Mouse (Mus musculus): Measurements from ENCODE around the gene Tuba1b. TPM values are rescaled to one million over a fixed set of nuclear protein-coding genes. Genes with fewer than 3 reads are reported as not detected.
A peak's percentile ranks its signal among the peaks of the same experiment; 100 is the strongest.

Gene Tuba1b
- polyA plus RNA-seq, 1 experiment from 2014 or later, result 1,854 TPM

- 76% methylated on average over 3 of the region's 3 CpGs for WGBS
- Histone ChIP-seq H3K4me3 (ENCODE audit: low read depth, low read length) (no peak overlapping the region), H3K27ac (ENCODE audit: low read depth, low read length) (no peak overlapping the region), H3K9me3 (ENCODE audit: control insufficient read depth, low read length) (no peaks in the 10 kb centered on the region), H3K27me3 (replicated peaks; ENCODE audit: control insufficient read depth, insufficient read depth, low read length) (no peaks in the 10 kb centered on the region), H3K9ac (ENCODE audit: low read depth, low read length) (no peak overlapping the region), H3K36me3 (ENCODE audit: control insufficient read depth, insufficient read depth, low read length) (no peaks in the 10 kb centered on the region), H3K4me2 (no peak overlapping the region), H3K4me1 (replicated peaks; ENCODE audit: control insufficient read depth, insufficient read depth, low read length) (peaks cover 5% of the 10 kb centered on the region; the same call in 1 of the 2 replicates)
- DNase-seq (ENCODE audit: low spot score) (no peak), ATAC-seq (replicated peaks; ENCODE audit: low FRiP score) (no peak)
These were observed 15.2 kb upstream of the Tuba1b start for GRCm38 (mm10) chr15:98949607-98949892.

GRCm38 (mm10) chr15:98948857-98949606 is 14.7 kb upstream of the Tuba1b start:
- Histone ChIP-seq H3K4me3 (ENCODE audit: low read depth, low read length) (no peak overlapping the region), H3K27me3 (replicated peaks; ENCODE audit: control insufficient read depth, insufficient read depth, low read length) (no peaks in the 10 kb centered on the region), H3K9ac (ENCODE audit: low read depth, low read length) (no peak overlapping the region), H3K27ac (ENCODE audit: low read depth, low read length) (no peak overlapping the region), H3K36me3 (ENCODE audit: control insufficient read depth, insufficient read depth, low read length) (no peaks in the 10 kb centered on the region), H3K4me2 (no peak overlapping the region), H3K4me1 (replicated peaks; ENCODE audit: control insufficient read depth, insufficient read depth, low read length) (peaks cover 5% of the 10 kb centered on the region; the same call in 1 of the 2 replicates), H3K9me3 (ENCODE audit: control insufficient read depth, low read length) (no peaks in the 10 kb centered on the region)
- 77% methylated on average over 6 of the region's 6 CpGs for WGBS
- DNase-seq (ENCODE audit: low spot score) (no peak), ATAC-seq (replicated peaks; ENCODE audit: low FRiP score) (no peak)

GRCm38 (mm10) chr15:98948382-98948781 is 14.0 kb upstream of the Tuba1b start:
- no peak overlapping the region for H3K9ac ChIP-seq (ENCODE audit: low read depth, low read length)
- no peak overlapping the region for H3K4me2 ChIP-seq
- H3K27me3 ChIP-seq (replicated peaks; ENCODE audit: control insufficient read depth, insufficient read depth, low read length), result no peaks in the 10 kb centered on the region
- no peak overlapping the region for H3K27ac ChIP-seq (ENCODE audit: low read depth, low read length)
- no peak overlapping the region for H3K4me3 ChIP-seq (ENCODE audit: low read depth, low read length)
- H3K4me1 ChIP-seq (replicated peaks; ENCODE audit: control insufficient read depth, insufficient read depth, low read length), result peaks cover 5% of the 10 kb centered on the region; the same call in 1 of the 2 replicates
- DNase-seq (ENCODE audit: low spot score) (no peak), ATAC-seq (replicated peaks; ENCODE audit: low FRiP score) (no peak)
- H3K9me3 ChIP-seq (ENCODE audit: control insufficient read depth, low read length), result no peaks in the 10 kb centered on the region
- H3K36me3 ChIP-seq (ENCODE audit: control insufficient read depth, insufficient read depth, low read length), result no peaks in the 10 kb centered on the region

- DNase-seq (ENCODE audit: low spot score), result no peak
- Histone ChIP-seq H3K4me3 (ENCODE audit: low read depth, low read length) (no peak overlapping the region), H3K36me3 (ENCODE audit: control insufficient read depth, insufficient read depth, low read length) (no peaks in the 10 kb centered on the region), H3K27ac (ENCODE audit: low read depth, low read length) (no peak overlapping the region), H3K9ac (ENCODE audit: low read depth, low read length) (no peak overlapping the region), H3K9me3 (ENCODE audit: control insufficient read depth, low read length) (no peaks in the 10 kb centered on the region), H3K4me2 (no peak overlapping the region), H3K4me1 (replicated peaks; ENCODE audit: control insufficient read depth, insufficient read depth, low read length) (peaks cover 5% of the 10 kb centered on the region; the same call in 1 of the 2 replicates), H3K27me3 (replicated peaks; ENCODE audit: control insufficient read depth, insufficient read depth, low read length) (no peaks in the 10 kb centered on the region)
- 62% methylated on average over 3 of the region's 3 CpGs for WGBS
- no peak for ATAC-seq (replicated peaks; ENCODE audit: low FRiP score)
These were observed 13.5 kb upstream of the Tuba1b start for GRCm38 (mm10) chr15:98947884-98948283.

GRCm38 (mm10) chr15:98943133-98943532 is 8.8 kb upstream of the Tuba1b start:
- no peak overlapping the region for H3K4me2 ChIP-seq
- ATAC-seq (replicated peaks; ENCODE audit: low FRiP score) (no peak), DNase-seq (ENCODE audit: low spot score) (no peak)
- no peaks in the 10 kb centered on the region for H3K36me3 ChIP-seq (ENCODE audit: control insufficient read depth, insufficient read depth, low read length)
- H3K27me3 ChIP-seq (replicated peaks; ENCODE audit: control insufficient read depth, insufficient read depth, low read length), result no peaks in the 10 kb centered on the region
- H3K4me1 ChIP-seq (replicated peaks; ENCODE audit: control insufficient read depth, insufficient read depth, low read length), result no peaks in the 10 kb centered on the region
- WGBS, result 72% methylated on average over 4 of the region's 4 CpGs
- H3K27ac ChIP-seq (ENCODE audit: low read depth, low read length), result no peak overlapping the region
- no peak overlapping the region for H3K9ac ChIP-seq (ENCODE audit: low read depth, low read length)
- H3K4me3 ChIP-seq (ENCODE audit: low read depth, low read length), result no peak overlapping the region
- H3K9me3 ChIP-seq (ENCODE audit: control insufficient read depth, low read length), result no peaks in the 10 kb centered on the region

- no peaks in the 10 kb centered on the region for H3K9me3 ChIP-seq (ENCODE audit: control insufficient read depth, low read length)
- no peaks in the 10 kb centered on the region for H3K4me1 ChIP-seq (replicated peaks; ENCODE audit: control insufficient read depth, insufficient read depth, low read length)
- no peak for ATAC-seq (replicated peaks; ENCODE audit: low FRiP score)
- no peaks in the 10 kb centered on the region for H3K27me3 ChIP-seq (replicated peaks; ENCODE audit: control insufficient read depth, insufficient read depth, low read length)
- no peak overlapping the region for H3K9ac ChIP-seq (ENCODE audit: low read depth, low read length)
- no peak overlapping the region for H3K4me2 ChIP-seq
- H3K36me3 ChIP-seq (ENCODE audit: control insufficient read depth, insufficient read depth, low read length), result no peaks in the 10 kb centered on the region
- no peak overlapping the region for H3K27ac ChIP-seq (ENCODE audit: low read depth, low read length)
- H3K4me3 ChIP-seq (ENCODE audit: low read depth, low read length), result no peak overlapping the region
- 87% methylated on average over 4 of the region's 4 CpGs for WGBS
- no peak for DNase-seq (ENCODE audit: low spot score)
These were observed 7.7 kb upstream of the Tuba1b start for GRCm38 (mm10) chr15:98942081-98942480.

- no peak overlapping the region for H3K27ac ChIP-seq (ENCODE audit: low read depth, low read length)
- WGBS, result 75% methylated on average over 2 of the region's 2 CpGs
- no peak overlapping the region for H3K4me3 ChIP-seq (ENCODE audit: low read depth, low read length)
- no peaks in the 10 kb centered on the region for H3K27me3 ChIP-seq (replicated peaks; ENCODE audit: control insufficient read depth, insufficient read depth, low read length)
- H3K4me2 ChIP-seq, result no peak overlapping the region
- H3K9me3 ChIP-seq (ENCODE audit: control insufficient read depth, low read length), result no peaks in the 10 kb centered on the region
- no peaks in the 10 kb centered on the region for H3K4me1 ChIP-seq (replicated peaks; ENCODE audit: control insufficient read depth, insufficient read depth, low read length)
- no peak for ATAC-seq (replicated peaks; ENCODE audit: low FRiP score)
- no peak for DNase-seq (ENCODE audit: low spot score)
- H3K9ac ChIP-seq (ENCODE audit: low read depth, low read length), result no peak overlapping the region
- H3K36me3 ChIP-seq (ENCODE audit: control insufficient read depth, insufficient read depth, low read length), result no peaks in the 10 kb centered on the region
These were observed 7.2 kb upstream of the Tuba1b start for GRCm38 (mm10) chr15:98941539-98941938.

- no peaks in the 10 kb centered on the region for H3K36me3 ChIP-seq (ENCODE audit: control insufficient read depth, insufficient read depth, low read length)
- no peaks in the 10 kb centered on the region for H3K9me3 ChIP-seq (ENCODE audit: control insufficient read depth, low read length)
- H3K4me2 ChIP-seq, result no peak overlapping the region
- no peak overlapping the region for H3K4me3 ChIP-seq (ENCODE audit: low read depth, low read length)
- ATAC-seq (replicated peaks; ENCODE audit: low FRiP score) (no peak), DNase-seq (ENCODE audit: low spot score) (no peak)
- no peaks in the 10 kb centered on the region for H3K27me3 ChIP-seq (replicated peaks; ENCODE audit: control insufficient read depth, insufficient read depth, low read length)
- no peak overlapping the region for H3K9ac ChIP-seq (ENCODE audit: low read depth, low read length)
- H3K27ac ChIP-seq (ENCODE audit: low read depth, low read length), result no peak overlapping the region
- H3K4me1 ChIP-seq (replicated peaks; ENCODE audit: control insufficient read depth, insufficient read depth, low read length), result peaks cover 2% of the 10 kb centered on the region
- WGBS, result 82% methylated on average over 10 of the region's 10 CpGs
These were observed 6.5 kb upstream of the Tuba1b start for GRCm38 (mm10) chr15:98940816-98941215.

- Histone ChIP-seq H3K27me3 (replicated peaks; ENCODE audit: control insufficient read depth, insufficient read depth, low read length) (no peaks in the 10 kb centered on the region), H3K9ac (ENCODE audit: low read depth, low read length) (peak overlapping the region; percentile 96), H3K27ac (ENCODE audit: low read depth, low read length) (peak overlapping the region; percentile 99), H3K4me2 (peak overlapping the region; percentile 99), H3K4me1 (replicated peaks; ENCODE audit: control insufficient read depth, insufficient read depth, low read length) (peaks cover 13% of the 10 kb centered on the region), H3K9me3 (ENCODE audit: control insufficient read depth, low read length) (no peaks in the 10 kb centered on the region), H3K4me3 (ENCODE audit: low read depth, low read length) (peak overlapping the region; percentile 84), H3K36me3 (ENCODE audit: control insufficient read depth, insufficient read depth, low read length) (peaks cover 2% of the 10 kb centered on the region; the same call in 1 of the 2 replicates)
- ATAC-seq (replicated peaks; ENCODE audit: low FRiP score), result peak; percentile 75
- 0% methylated on average over 35 of the region's 35 CpGs for WGBS
- DNase-seq (ENCODE audit: low spot score), result peak; percentile 97
These were observed 540 bp downstream of the Tuba1b start for GRCm38 (mm10) chr15:98933833-98934216.

Data from liver, embryonic 11.5 days (tissue).